Mouse (Mus musculus): ENCODE data around the gene Oit1.

The Oit1 gene

DNA sequence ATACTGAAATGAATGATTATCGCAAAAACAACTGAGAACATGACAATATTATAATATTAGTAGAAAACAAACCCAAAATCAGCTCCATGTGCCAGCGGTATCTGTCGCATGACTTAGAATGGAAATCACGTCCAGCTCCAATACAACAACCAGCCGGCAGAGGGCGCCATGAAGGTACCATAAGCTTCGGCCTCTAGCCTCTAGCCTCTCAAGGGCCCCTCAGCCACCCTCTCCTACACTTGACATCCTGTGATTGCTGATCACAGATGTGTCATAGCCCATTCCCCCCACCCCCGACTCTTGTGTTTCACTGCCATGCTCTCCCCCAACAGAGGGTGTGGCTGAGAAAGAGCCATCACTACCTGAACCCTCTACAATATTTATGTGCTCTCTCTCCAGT, 78.3 kb downstream of the Oit1 start:
- peak in 1 of 2 experiments; percentile 46 for DNase-seq (ENCODE audit: low spot score in 2 of 2)
